Mouse (Mus musculus): Measurements from ENCODE around the gene Ralgps2.

DNA sequence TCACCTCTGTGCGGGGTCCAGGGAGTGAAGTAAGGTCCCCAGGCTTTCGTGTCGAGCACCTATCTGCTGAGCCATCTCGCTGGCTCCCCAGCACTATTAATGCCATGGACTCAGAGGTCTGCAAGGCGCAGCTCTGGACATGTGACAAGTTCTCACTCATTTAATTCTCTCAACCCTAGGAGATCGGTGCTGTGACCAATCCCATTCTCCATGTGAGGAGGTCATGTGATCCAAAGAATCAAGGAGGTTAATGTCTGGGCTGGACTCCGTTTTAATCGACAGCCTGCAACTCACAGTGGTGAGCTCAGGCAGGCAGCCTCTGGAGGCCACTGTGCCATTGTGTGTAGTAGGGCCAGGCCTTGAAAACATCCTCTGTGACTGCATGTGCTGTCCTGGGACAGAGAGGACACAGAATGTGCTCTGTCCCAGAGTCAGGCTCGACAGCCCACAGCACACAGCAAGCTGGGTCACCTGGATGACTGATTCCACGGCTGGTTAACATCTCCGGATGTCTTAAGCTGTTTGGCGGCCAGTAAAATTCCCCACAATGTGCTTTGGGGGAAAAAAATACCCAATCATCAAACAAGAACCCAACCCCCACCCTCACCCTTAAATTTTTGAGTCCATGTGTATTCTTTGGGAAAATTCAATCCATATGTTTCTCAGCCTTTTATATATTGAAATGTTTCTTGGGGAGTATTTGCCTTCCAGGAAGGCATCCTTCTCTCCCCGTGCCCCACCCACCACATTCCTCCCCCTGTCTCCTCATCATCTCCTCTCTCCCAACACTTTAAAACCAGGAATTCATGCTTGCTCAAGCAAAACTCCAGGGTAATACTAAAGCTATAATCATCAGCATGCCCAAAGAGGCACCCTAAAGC lies 178.6 kb downstream of the Ralgps2 start:
- TF ChIP-seq POLR2A (IDR thresholded peaks at IDR 0.05; ENCODE audit: insufficient read length, low read depth), result no peak
- no peak for TF ChIP-seq MAX (IDR thresholded peaks at IDR 0.05; ENCODE audit: low read depth)
- TF ChIP-seq USF1 (IDR thresholded peaks at IDR 0.05; ENCODE audit: low read depth), result no peak
- no peak for TF ChIP-seq REST (IDR thresholded peaks at IDR 0.05; ENCODE audit: insufficient read depth, insufficient read length)
- no peak for TF ChIP-seq E2F4 (IDR thresholded peaks at IDR 0.05; ENCODE audit: insufficient read depth)
- no peak for TF ChIP-seq TCF12 (IDR thresholded peaks at IDR 0.05; ENCODE audit: insufficient read depth, poor library complexity, severe bottlenecking)
